Mouse (Mus musculus) C2C12 (cell line): ENCODE results near the gene Slc5a11.

ENCODE experiments used
- CEBPB ChIP-seq: IDR thresholded peaks from one replicate; pipeline ENCODE4 v1.6.1; 2011; ENCODE audit warnings: low read depth, mild to moderate bottlenecking, control low read depth, moderate library complexity
- CTCF ChIP-seq: IDR thresholded peaks from one replicate; pipeline ENCODE4 v1.5.1; 2011; ENCODE audit not compliant: control insufficient read depth, insufficient read depth, insufficient read length
- MAX ChIP-seq: IDR thresholded peaks from one replicate; pipeline ENCODE4 v1.6.1; 2011; ENCODE audit warnings: mild to moderate bottlenecking, control low read depth
- MYOG ChIP-seq: IDR thresholded peaks from one replicate; pipeline ENCODE4 v1.6.1; 2011; ENCODE audit not compliant: control insufficient read depth, insufficient read length; ENCODE audit errors: extremely low read depth
- USF1 ChIP-seq: IDR thresholded peaks from one replicate; pipeline ENCODE4 v1.6.1; 2011; ENCODE audit warnings: low read depth, mild to moderate bottlenecking, control low read depth, moderate library complexity

DNA sequence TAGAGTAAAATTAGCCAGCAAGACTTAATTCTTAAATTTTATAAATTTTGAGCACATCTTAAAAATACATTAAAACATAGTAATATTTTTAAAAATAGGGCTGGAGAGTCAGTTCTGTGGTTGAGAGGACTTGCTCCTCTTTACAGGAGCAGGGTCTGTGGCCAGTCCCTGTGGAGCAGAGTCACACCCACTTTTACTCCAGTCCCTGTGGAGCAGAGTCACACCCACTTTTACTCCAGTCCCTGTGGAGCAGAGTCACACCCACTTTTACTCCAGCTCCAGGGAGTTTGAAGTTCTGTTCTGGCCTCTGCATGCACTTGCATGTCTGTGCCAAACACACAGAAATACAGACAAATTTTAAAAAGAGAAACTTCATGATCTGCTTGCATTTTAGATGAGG lies 37.4 kb upstream of the Slc5a11 start:
- no peak for TF ChIP-seq CTCF
- TF ChIP-seq MAX, result no peak
- no peak for TF ChIP-seq CEBPB
- TF ChIP-seq MYOG, result no peak
- no peak for TF ChIP-seq USF1
